Mouse (Mus musculus) testis, postnatal 10 days (tissue): Measurements from ENCODE around the gene Ttll9.

Experiments
- DNase-seq: peaks from one replicate; pipeline ENCODE4 v3.0.0; 2021; ENCODE audit warnings: low spot score

The Ttll9 gene

DNA sequence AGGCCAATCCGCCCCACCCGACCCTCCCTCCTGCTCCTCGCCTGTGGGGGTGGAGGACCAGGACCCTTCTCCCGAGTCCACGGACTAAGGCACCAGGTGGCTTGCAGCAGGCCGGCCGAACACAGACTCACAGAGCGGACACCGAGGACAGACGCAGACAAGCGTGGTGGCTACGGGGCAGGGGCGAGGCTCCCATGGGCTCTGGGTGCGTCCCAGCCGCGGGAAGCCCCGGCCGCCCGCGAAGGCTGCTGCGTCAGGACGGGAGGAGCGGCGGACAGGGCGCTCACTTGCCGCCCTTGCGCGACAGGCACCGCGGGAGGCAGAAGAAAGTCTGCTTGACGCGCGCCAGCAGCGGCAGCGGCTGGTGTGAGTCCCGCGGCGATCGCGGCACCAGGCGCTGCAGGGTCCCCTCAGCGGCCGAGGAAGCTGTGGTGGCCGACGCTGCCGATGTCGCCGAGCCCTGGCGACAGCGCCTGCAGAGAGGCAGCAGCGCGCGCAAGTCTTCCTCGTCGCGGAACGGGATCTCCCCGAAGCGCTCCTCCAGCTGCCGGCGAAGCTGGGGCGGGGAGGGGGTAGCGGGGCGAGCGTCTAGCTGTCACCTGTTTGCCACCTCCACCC lies 19.3 kb upstream of the Ttll9 start:
- peak; percentile 52 for DNase-seq

DNA sequence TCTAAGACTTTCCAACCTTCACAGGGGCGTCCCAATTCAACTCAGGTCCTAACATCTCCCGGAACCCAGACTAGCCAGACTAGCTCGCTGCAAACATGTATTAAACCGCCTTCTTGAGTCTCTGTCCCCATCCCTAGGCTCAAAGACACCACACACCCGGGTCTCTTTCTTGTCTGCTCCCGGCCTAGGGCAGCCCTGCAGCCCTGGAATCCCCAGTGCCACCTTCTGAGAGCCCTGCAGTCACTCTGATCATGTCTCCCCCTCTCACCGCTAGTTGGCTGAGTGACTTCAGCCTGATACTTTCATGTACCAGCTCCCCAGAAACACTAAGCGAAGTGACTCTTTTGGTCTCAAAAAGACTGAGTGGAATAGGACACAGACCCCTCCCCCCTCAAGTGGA lies 18.7 kb upstream of the Ttll9 start:
- peak; percentile 41 for DNase-seq

DNA sequence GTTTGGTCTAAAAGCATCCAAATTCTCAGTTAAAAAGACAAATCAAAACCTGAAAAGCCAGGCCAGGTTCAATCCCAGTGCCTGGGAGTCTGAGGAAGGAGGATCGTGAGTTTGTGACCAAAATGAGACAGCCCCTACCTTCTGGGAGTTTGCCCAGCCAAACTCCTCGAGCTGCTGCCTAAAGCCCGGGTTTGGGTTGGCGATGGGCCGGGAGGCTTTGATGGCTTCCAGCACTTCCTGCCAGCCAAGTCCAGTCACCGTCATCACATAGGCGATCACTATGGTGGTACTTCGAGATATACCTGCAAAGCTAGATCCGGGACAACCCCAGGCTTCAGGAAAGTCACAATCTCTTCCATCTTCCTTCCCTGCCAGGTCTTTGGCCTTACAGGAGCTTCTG lies 18.3 kb upstream of the Ttll9 start:
- peak; percentile 41 for DNase-seq

DNA sequence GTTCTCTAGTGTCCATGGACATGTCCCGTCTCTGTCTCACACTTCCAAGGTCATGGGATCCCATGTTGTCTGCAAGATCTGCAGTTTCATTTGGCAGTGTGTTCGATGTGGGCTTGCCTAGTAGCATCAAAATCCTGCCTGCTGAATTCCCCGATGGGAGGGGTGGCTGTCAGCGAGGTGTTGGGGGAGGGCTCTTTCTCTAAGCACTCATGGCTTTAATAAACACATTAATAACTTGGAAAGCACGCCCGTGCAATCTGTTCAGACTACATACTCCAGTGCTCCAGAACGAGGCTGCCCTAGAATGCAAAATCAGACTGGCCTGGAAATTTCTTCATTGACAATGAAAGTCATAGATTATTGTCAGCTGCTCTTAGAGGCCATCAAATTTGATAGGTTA lies 15.2 kb upstream of the Ttll9 start:
- DNase-seq = no peak

DNA sequence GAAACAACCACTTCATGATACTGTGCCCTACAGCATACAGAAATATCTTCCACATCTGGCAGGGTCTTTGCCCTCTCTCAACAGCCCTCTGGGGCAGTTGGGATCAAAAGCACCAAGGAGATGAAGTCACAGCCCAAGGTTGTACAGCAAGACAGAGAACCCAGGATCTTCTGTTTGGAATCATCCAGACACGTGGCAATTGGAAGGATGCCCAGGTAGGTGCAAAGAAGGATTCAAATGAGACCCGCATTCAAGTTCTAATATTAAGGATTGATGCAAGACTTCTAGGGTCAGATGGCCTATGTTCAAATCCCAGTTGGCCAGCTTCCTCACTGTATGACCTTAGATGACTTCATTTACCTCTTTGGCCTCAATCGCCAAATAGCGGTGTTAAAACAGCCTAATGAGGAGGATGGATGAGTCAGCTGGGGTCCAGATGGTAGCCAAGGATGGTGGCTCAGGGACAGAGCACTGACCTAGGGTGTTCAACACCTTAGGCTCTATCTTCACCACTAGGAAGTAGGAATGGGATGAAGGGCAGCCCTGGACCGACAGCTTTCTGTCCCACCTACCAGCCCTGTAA lies 13.8 kb upstream of the Ttll9 start:
- no peak for DNase-seq

DNA sequence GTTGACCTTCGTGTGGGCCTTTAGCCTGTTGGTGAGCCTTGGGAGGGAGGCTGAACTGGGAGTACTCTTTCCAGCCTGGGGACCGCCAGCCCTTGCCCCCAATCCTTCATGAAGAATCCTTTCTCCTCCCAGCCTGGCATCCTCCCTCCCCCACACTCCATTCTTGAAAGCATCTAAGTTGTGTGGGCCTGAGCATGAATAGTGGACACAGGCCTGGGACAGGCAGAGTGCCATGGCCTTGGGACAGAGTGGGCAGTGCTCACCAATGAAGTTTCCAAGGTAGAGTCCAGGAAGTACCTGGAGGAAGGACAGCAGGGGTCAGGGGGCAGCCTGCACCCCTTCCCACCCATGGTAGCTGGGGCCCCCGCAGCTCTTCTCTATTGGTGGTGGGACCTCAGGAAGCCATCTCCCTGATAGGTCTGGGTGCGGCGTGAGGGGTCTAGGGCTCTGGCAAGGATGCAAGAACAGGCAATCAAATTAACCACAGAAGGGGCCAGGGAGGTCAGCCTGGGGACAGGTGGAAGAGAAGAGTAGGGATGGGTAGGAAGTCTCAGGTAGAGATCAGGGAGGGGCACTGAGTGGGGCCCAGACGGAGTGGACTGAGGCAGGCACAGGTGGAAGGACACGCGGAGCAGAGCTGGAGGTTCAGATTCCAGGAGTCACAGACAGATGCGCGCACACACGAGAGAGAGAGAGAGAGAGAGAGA lies 11.8 kb upstream of the Ttll9 start:
- DNase-seq = peak; percentile 65

DNA sequence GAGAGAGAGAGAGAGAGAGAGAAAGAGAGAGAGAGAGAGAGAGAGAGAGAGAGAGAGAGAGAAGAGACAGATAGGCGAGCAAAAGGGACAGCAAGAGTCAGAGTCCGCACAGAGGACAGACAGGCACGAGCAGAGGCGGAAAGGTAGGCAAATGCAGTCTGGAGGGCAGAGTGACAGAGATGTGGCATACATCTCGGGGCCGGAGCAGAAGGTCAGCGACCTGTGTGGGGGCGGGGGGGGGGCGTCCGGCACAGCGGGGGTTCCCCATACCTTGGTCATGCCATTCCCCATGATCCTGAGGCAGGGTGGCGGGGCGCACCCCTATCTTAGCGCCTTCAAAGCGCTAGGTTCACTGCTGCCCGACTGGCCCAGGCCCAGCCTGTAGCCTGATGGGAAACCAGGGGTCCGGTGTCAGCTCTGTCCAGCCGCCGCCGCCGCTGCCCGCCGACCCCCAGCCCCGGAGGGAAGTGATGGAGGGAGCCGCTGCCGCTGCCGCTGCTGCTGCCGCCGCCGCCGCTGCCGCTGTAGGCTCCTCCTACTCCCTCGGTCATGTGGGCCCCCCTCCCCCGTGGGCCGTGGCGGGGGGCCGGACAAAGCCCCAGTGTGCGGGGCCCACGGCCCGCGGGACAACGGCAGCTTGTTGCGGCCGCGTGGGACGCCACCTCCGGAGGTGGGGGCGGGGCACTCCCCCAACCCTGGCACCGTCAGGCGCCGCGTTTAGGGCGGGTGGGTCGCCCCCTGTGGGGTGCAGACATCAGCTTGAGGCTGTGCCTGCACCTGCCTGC lies 11.0 kb upstream of the Ttll9 start, which contains the start of gene Dusp15:
TSS of gene Dusp15 (minus strand) at position 634 of the 785 bp plus-strand sequence.
- DNase-seq = peak; percentile 80

DNA sequence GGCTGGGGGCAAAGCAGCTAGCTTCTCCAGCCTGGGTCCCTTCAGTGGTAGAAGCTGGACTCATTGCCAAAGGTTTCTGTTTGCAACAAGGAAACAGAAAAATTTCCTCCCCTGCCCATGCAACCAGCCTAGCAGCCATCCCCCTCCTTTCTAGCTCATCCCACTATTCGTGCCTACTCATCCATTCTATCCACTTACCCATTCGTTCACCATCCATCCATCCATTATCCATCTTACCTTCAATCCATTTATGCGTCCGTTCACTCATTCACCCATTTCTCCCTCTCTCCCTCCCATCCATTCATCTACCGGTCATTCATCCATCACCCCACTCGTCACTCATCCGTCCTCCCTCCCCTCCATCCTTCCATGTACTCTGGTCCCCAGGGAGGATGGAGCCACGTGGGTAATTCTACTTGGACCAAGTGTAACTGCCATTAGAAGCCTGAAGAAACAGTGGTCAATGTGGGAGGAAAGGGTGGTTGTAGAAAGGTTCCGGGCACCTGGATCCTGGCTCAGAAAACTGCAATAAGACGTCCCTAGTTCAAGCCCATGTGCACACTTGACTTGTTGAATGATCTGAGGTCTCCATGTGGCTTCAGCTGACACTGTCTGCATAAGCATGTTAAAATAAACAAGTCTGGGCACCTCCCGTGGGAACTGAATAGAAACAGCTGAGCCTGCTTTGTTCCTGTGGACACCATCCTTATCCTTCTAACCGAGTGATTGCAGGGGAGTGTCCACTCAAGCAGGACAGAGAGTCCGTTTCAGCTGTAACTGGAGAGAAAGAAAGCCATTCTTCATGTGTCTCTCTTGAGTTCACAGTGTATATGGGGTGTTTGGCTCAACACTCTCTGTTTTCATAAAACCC lies 10.2 kb upstream of the Ttll9 start:
- DNase-seq = no peak

DNA sequence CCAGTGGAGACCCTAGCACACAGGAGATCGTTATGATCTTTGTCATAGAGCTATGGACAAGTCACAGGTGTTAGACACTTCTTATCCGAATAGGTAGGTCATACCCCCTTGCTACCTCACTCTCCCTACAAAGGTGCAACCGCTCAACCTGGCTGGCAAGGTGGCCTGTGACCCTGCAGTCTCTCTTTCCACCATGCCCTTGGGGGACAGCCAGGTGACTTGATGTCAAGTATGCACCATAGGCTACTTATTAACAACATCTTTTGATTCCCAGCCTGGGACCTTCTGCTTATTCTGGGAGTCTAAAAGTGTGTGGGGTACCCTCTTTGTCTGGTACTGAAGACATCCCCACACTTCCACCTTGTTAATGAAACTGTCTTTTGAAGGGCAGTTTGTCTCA lies 4.2 kb upstream of the Ttll9 start:
- no peak for DNase-seq

DNA sequence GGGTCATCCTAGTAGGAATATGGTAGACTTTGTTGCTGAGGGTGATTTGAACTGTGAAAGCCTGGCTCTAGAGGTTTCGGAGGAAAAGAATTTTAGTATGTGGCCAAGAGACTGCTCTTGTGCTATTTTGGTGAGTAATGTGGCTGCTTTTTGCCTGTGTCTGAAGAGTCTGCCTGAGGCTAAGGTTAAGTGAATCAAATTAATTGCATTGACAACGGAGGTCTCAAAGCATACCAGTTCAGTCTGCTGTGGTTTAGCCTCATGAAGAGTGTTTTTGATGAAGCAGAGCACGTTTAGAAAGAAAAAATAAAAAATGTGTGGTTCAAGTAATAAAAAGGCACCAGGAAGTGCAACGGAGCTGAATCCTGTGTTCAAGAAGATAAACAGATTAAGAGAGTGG lies 3.3 kb downstream of the Ttll9 start:
- no peak for DNase-seq

DNA sequence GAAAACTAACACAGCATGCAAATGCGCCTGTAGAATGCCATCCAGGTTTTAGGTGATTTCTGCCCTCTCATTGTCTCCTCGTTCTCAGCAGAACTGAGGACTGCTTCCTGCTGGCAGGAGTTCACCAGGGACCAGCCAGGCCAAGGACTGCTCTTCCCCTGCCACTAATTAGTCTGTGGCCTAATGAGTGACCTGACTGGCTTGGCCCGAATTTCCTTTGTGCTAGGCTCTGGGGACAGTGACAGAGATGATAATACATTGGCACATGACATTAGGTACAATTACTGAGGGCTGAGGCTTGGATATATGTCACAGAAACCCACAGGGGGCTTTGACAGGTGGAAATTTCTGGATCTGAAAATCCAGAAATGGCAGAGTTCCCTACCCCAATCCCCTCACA lies 14.7 kb downstream of the Ttll9 start:
- no peak for DNase-seq

DNA sequence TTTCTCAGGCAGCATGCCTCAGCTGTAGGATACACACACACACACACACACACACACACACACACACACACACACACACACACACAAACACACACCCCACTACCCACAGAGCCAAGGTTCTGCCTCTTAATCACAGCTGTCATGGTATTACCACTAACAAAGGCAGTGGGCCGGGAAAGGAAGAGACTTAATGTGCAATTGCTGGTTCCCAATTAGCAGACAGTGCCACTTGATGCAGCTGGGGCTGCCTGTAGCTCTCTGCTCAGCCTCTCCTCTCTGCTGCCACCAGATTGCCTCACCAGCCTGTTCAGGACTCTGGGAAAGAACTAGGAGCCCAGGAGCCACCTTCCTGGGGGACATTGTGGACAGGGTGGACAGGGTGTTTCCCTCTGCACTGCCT lies 23.3 kb downstream of the Ttll9 start:
- no peak for DNase-seq

DNA sequence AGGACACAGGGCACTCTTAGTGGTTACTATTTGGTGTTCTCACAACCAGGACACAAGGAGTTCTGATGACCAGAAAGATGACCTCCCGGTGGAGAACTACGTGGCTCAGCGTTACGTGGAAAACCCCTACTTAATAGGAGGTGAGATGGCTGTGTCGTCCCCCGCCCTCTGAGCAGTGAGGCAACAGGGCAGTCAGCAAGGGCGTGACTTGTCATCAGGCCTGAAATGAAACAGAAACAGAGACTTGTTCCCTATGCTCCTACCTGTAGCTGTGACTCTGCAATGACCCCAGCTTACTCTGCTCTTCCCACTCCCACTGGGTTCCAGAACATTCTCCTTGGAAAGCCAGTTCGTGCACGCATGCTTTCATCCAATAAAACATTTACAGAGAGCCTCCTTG lies 29.2 kb downstream of the Ttll9 start:
- DNase-seq = no peak

DNA sequence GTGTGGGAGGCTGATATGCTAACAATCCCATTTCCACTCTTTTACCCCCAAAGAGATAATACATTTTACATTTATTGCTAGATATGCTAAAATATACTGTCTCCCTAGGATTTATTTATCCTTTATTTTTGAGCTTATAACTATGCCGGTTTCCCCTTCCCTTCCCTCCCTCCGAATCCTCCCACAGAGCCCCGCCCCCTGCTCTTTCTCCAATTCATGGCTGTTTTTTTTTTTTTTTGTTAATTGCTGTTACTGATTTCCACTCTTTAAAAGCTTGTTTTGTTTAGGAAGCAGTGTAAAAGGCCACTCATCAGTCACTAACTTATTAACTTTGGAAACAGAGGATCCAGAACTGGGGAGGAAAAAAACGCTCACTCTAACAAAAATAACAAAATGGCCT lies 34.8 kb downstream of the Ttll9 start:
- no peak for DNase-seq

DNA sequence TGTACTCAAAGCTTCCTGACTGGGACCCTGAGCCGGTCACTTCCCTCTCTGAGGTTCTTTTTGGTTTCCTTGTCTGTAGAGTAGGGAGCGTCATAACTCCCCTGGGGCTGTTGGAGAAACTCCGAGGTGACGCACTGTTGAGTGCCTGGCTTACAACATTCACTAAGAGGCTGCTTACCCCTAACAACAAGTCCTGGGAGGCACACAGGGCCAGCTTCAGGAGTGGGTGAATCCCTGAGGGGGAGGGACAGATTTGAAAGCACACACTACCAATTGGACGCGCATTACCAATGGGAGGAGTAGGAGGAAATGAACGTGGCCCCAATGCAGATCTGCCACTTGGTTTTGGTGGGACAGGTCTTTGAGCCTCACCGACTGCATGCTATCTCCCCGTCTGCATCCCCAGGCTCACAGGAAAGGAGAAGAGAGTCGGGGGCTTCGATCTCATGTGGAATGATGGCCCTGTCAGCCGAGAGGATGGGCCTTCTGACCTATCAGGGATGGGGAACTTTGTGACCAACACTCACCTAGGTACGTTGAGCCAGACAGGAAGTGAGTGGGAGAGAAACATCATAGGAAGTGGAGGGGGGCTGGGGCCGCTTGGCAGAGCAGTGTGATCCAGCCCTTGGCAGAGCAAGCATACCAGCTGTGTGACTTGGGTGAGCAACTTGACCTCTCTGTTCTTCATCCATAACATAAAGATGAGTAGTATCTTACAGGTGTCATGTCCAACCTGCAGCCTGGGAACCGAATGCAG lies 40.4 kb downstream of the Ttll9 start:
- DNase-seq = no peak

DNA sequence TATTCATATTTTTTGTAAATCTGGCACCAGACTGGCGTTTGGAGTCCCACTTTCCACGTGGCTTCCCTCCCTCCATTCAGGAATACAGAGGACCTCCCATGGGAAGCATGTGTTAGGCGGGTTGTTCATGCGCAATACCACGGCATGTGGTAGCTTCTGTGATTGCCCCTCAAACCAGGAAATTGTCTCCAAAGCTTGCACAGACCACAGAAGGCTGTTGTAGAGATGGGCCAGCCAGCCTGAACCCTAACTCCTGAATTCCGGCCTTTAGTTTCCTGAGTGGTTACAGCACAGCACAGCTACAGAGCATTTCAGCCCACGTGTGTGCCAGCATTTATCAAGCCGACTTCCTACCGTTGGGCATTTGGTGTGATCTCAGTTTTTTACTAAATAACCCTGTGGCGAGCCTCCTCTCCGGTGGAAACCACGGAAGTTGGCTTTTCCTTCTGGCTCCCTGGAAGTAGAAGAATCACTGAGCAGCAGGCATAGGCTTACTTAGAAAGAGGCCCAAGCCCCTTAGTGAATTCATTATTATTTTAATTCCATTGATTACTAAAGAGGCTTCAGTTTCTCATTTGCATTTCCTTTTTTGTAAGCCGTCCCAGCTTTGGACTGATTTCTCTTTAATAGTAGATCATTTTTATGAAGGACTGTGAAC lies 41.5 kb downstream of the Ttll9 start:
- DNase-seq = no peak

DNA sequence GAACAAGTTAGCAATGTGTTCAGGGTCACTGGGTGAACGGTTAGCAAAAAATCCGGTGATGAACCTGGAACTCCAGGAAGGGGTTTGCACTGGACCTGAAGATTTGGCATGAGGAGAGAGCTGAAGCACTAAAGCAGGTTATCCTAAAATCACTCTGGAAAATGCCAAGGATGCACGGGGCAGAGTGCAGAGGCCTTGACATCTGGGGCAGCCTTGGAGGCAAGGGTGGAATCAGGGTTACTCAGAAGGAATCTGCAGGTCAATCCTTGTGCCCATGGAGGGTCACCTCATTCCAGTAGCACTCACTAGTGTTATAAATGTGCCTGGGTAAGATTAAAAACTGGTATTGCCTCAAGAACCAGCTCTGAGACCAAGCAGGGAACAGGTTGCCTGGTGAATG lies 43.7 kb downstream of the Ttll9 start:
- DNase-seq = no peak

DNA sequence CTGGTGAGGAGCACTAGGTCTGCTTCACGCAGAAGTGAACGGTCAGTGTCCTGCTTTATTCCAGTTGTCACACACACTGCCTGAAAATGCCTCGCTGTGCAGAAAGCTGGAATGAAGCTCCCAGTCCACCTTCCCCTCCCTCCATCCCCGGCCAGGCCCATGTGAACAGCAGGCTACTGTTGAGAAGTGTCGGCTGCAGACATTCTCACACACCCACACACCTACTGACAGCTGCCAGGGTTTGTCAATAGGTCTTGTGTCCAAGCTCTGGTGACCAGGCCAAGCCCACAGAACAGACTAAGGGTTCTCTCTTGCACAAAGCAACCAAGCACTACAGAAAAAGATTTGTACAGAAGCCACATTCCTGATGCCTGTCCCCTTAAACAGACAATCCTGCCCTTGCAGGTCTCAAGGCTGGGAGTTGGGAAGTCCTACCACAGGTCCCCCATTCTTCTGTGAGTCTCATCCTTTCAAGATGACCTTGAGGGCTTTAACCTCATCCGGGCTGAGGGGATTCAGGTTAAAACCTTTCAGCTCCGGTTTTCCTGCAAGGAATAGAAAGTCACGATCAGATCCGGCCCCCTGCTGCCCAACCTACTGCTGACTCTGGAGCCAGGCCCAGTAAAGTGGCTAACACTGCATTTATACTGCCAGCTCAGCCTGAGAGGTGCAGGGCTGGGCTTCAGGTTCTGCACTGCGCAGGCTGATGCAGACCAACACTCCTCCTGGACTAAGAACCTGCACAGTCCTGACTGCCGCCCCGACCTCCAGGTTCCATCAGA lies 47.1 kb downstream of the Ttll9 start:
- no peak for DNase-seq

DNA sequence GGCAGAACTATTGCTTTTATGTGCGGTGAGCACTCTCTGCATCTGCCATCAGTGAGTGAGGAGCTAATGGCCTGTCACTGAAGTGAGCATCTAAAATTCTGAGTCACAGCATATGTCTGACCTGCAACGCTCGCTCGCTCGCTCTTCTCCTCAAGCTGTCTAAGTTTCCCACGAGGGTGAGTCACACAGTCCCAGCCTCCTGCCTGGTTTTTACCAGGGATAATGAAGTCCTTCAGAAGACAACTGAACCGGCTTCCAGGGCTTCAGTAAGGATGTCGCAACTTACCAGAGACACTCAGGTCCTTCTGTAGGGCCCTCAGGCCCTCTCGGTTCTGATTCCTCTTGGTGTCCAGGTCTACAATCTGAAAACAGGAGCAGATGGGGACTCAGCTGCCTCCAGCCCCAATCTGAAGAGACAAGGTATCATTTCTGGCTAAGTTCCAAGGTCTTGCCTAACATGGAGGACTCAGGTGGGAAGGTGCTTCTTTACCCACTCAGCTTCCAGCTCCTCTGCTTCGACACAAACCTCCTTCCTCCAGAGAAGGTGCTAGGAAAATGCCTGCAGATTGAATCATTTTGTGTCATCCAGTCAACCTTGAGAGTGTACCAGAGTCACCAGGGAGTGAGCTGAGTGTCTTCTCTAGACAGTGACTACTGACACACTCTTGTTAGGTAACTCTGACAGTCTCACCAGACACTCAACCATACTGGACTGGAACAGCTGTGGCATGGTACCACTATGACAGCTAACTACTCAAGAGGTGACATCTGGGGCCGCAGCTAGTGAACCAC lies 51.6 kb downstream of the Ttll9 start:
- DNase-seq = no peak
